Mouse (Mus musculus) myocyte (in vitro differentiated cells): ENCODE measurements around the gene Olfr420. TPM values are rescaled to one million over a fixed set of nuclear protein-coding genes. Genes with fewer than 3 reads are reported as not detected.

Source experiments
- H3K27me3 ChIP-seq: one replicate; pipeline ENCODE4 v1.6.1; 2011; ENCODE audit not compliant: control insufficient read depth, insufficient read depth, insufficient read length
- H3K36me3 ChIP-seq: one replicate; pipeline ENCODE4 v1.6.1; 2011; ENCODE audit not compliant: control insufficient read depth, insufficient read depth
- H3K4me2 ChIP-seq: one replicate; pipeline ENCODE4 v1.6.1; 2011; ENCODE audit warnings: low read depth, control low read depth
- H3K4me3 ChIP-seq: one replicate; pipeline ENCODE4 v1.5.1; 2011; ENCODE audit warnings: mild to moderate bottlenecking, control low read depth, moderate library complexity
- H3K79me2 ChIP-seq: one replicate; pipeline ENCODE4 v1.6.1; 2011; ENCODE audit not compliant: control insufficient read depth, insufficient read depth
- H3ac ChIP-seq: one replicate; pipeline ENCODE4 v1.6.1; 2011; ENCODE audit not compliant: control insufficient read depth, insufficient read length
- CEBPB ChIP-seq: IDR thresholded peaks from 2 replicates; pipeline ENCODE4 v1.6.1; 2011; ENCODE audit warnings: mild to moderate bottlenecking, moderate library complexity; ENCODE audit not compliant: poor library complexity, insufficient read depth, severe bottlenecking
- E2F4 ChIP-seq: IDR thresholded peaks from one replicate; pipeline ENCODE4 v1.6.1; 2011; ENCODE audit warnings: mild to moderate bottlenecking, control low read depth, moderate library complexity; ENCODE audit not compliant: insufficient read depth
- MAX ChIP-seq: IDR thresholded peaks from one replicate; pipeline ENCODE4 v1.6.1; 2011; ENCODE audit warnings: low read depth, mild to moderate bottlenecking, control low read depth
- MYOD1 ChIP-seq, 3 experiments: IDR thresholded peaks; one replicate each; pipeline ENCODE4 v1.6.1; 2011; ENCODE audit warnings: control low read depth in 2 of 3, low read depth in 2 of 3, mild to moderate bottlenecking in 2 of 3, moderate library complexity in 1 of 3; ENCODE audit not compliant: insufficient read length in 2 of 3, control insufficient read depth in 1 of 3
- MYOG ChIP-seq, 3 experiments: IDR thresholded peaks; one replicate each; pipeline ENCODE4 v1.6.1; 2011; ENCODE audit warnings: control low read depth in 2 of 3, low read depth in 2 of 3, mild to moderate bottlenecking in 2 of 3; ENCODE audit not compliant: insufficient read length in 2 of 3, control insufficient read depth in 1 of 3, insufficient read depth in 1 of 3
- POLR2A ChIP-seq: IDR thresholded peaks from one replicate; pipeline ENCODE4 v1.6.1; 2011; ENCODE audit warnings: low read depth, mild to moderate bottlenecking, control low read depth, moderate library complexity; ENCODE audit not compliant: insufficient read length
- POLR2AphosphoS2 ChIP-seq: IDR thresholded peaks from one replicate; pipeline ENCODE4 v1.6.1; 2011; ENCODE audit warnings: low read depth, control low read depth; ENCODE audit not compliant: insufficient read length
- REST ChIP-seq: IDR thresholded peaks from one replicate; pipeline ENCODE4 v1.6.1; 2011; ENCODE audit warnings: mild to moderate bottlenecking, control low read depth, moderate library complexity; ENCODE audit not compliant: insufficient read depth, insufficient read length
- SRF ChIP-seq: IDR thresholded peaks from one replicate; pipeline ENCODE4 v1.6.1; 2011; ENCODE audit warnings: low read depth; ENCODE audit not compliant: control insufficient read depth, insufficient read length
- TCF12 ChIP-seq: IDR thresholded peaks from one replicate; pipeline ENCODE4 v1.6.1; 2011; ENCODE audit warnings: mild to moderate bottlenecking, control low read depth; ENCODE audit not compliant: poor library complexity, insufficient read depth, severe bottlenecking
- TCF3 ChIP-seq: IDR thresholded peaks from one replicate; pipeline ENCODE4 v1.6.1; 2011; ENCODE audit warnings: low read depth, control low read depth; ENCODE audit not compliant: insufficient read length
- USF1 ChIP-seq: IDR thresholded peaks from one replicate; pipeline ENCODE4 v1.6.1; 2011; ENCODE audit warnings: low read depth, mild to moderate bottlenecking, control low read depth, moderate library complexity
- polyA plus RNA-seq: library from polyadenylated mRNA; unstranded; fragments of >200 nt; fragmentation: generic; extraction: Trizol; gene quantifications from one replicate; pipeline ENCODE4 v1.2.1, GENCODE M21; 2012; ENCODE audit warnings: missing spikeins

Gene Olfr420
- polyA plus RNA-seq, 1 experiment = not detected

DNA sequence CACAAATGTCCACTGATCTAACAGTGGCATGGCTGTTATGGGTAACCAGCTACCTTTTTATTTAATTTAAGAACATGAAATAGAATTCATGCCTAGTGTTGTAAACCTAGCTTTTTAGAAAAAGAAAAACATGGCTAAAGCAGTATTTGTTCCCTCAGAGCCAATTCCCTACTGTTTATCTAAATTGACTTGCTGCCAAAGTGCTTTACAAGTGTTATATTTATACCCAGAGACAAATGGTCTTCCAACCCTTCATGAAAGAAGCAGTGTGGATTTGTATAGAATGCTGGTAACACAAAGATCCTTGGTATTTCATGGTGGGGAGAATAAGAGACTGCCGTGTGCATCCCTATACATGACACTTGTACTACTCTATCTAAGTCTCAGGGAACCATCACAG lies 8.7 kb upstream of the Olfr420 start:
- TF ChIP-seq CEBPB = no peak
- no peak for TF ChIP-seq SRF
- no peak for TF ChIP-seq USF1
- no peak for TF ChIP-seq E2F4
- TF ChIP-seq POLR2A = no peak
- TF ChIP-seq MYOD1 (IDR thresholded peaks at IDR 0.05; ENCODE audit: control insufficient read depth in 1 of 3, insufficient read length in 2 of 3, low read depth in 2 of 3) = no peak
- TF ChIP-seq POLR2AphosphoS2 = no peak
- no peak for TF ChIP-seq REST
- no peak for TF ChIP-seq MAX
- Histone ChIP-seq H3K79me2 (no peaks in the 10 kb centered on the region), H3K27me3 (no peaks in the 10 kb centered on the region), H3ac (no peak overlapping the region), H3K4me2 (no peak overlapping the region), H3K4me3 (no peak overlapping the region), H3K36me3 (no peaks in the 10 kb centered on the region)

GRCm38 (mm10) chr1:174149289-174149688 lies 6.1 kb upstream of the Olfr420 start:
- no peak overlapping the region for H3ac ChIP-seq
- no peak overlapping the region for H3K4me3 ChIP-seq
- H3K4me2 ChIP-seq = no peak overlapping the region
- no peak for TF ChIP-seq POLR2A
- TF ChIP-seq POLR2AphosphoS2 = no peak
- TF ChIP-seq CEBPB = no peak
- no peak for TF ChIP-seq REST
- no peak for TF ChIP-seq MYOG (IDR thresholded peaks at IDR 0.05; ENCODE audit: control insufficient read depth in 1 of 3, insufficient read depth in 1 of 3, insufficient read length in 2 of 3, low read depth in 2 of 3)
- TF ChIP-seq SRF = no peak
- TF ChIP-seq MAX = no peak
- TF ChIP-seq TCF3 = no peak
- TF ChIP-seq USF1 = no peak
- no peak for TF ChIP-seq TCF12
- no peak for TF ChIP-seq E2F4
- TF ChIP-seq MYOD1 (IDR thresholded peaks at IDR 0.05; ENCODE audit: control insufficient read depth in 1 of 3, insufficient read length in 2 of 3, low read depth in 2 of 3) = no peak
- H3K79me2 ChIP-seq = no peaks in the 10 kb centered on the region
- H3K36me3 ChIP-seq = no peaks in the 10 kb centered on the region
- H3K27me3 ChIP-seq = no peaks in the 10 kb centered on the region

GRCm38 (mm10) chr1:174157622-174158021 lies 2.2 kb downstream of the Olfr420 start:
- no peaks in the 10 kb centered on the region for H3K27me3 ChIP-seq
- H3K36me3 ChIP-seq = no peaks in the 10 kb centered on the region
- no peak overlapping the region for H3ac ChIP-seq
- H3K79me2 ChIP-seq = no peaks in the 10 kb centered on the region
- no peak overlapping the region for H3K4me2 ChIP-seq
- no peak overlapping the region for H3K4me3 ChIP-seq
- no peak for TF ChIP-seq MYOG (IDR thresholded peaks at IDR 0.05; ENCODE audit: control insufficient read depth in 1 of 3, insufficient read depth in 1 of 3, insufficient read length in 2 of 3, low read depth in 2 of 3)
- no peak for TF ChIP-seq POLR2AphosphoS2
- no peak for TF ChIP-seq REST
- no peak for TF ChIP-seq POLR2A
- TF ChIP-seq TCF12 = no peak
- no peak for TF ChIP-seq MAX
- no peak for TF ChIP-seq MYOD1 (IDR thresholded peaks at IDR 0.05; ENCODE audit: control insufficient read depth in 1 of 3, insufficient read length in 2 of 3, low read depth in 2 of 3)

- Histone ChIP-seq H3K79me2 (no peaks in the 10 kb centered on the region), H3K36me3 (no peaks in the 10 kb centered on the region), H3K27me3 (no peaks in the 10 kb centered on the region), H3ac (no peak overlapping the region), H3K4me3 (no peak overlapping the region), H3K4me2 (no peak overlapping the region)
- TF ChIP-seq MYOD1 (IDR thresholded peaks at IDR 0.05; ENCODE audit: control insufficient read depth in 1 of 3, insufficient read length in 2 of 3, low read depth in 2 of 3) = no peak
- no peak for TF ChIP-seq E2F4
- no peak for TF ChIP-seq SRF
- no peak for TF ChIP-seq POLR2AphosphoS2
- TF ChIP-seq TCF12 = no peak
Measured at GRCm38 (mm10) chr1:174158512-174158911, 3.1 kb downstream of the Olfr420 start.

- Histone ChIP-seq H3K4me3 (no peak overlapping the region), H3K36me3 (no peaks in the 10 kb centered on the region), H3ac (no peak overlapping the region), H3K79me2 (no peaks in the 10 kb centered on the region), H3K27me3 (no peaks in the 10 kb centered on the region), H3K4me2 (no peak overlapping the region)
- no peak for TF ChIP-seq CEBPB
- TF ChIP-seq E2F4 = no peak
- TF ChIP-seq USF1 = no peak
- TF ChIP-seq MYOD1 (IDR thresholded peaks at IDR 0.05; ENCODE audit: control insufficient read depth in 1 of 3, insufficient read length in 2 of 3, low read depth in 2 of 3) = no peak
- no peak for TF ChIP-seq TCF12
- TF ChIP-seq MYOG (IDR thresholded peaks at IDR 0.05; ENCODE audit: control insufficient read depth in 1 of 3, insufficient read depth in 1 of 3, insufficient read length in 2 of 3, low read depth in 2 of 3) = no peak
- no peak for TF ChIP-seq REST
- no peak for TF ChIP-seq POLR2A
- no peak for TF ChIP-seq POLR2AphosphoS2
- no peak for TF ChIP-seq SRF
- TF ChIP-seq TCF3 = no peak
- no peak for TF ChIP-seq MAX
Measured at GRCm38 (mm10) chr1:174159095-174159494, 3.7 kb downstream of the Olfr420 start.
